Mouse (Mus musculus) kidney, adult 11 months (tissue): Measurements from ENCODE around the gene Cdh4.

Experiments used
- DNase-seq: peaks from one replicate; pipeline ENCODE4 v3.0.0; 2022

The Cdh4 gene

DNA sequence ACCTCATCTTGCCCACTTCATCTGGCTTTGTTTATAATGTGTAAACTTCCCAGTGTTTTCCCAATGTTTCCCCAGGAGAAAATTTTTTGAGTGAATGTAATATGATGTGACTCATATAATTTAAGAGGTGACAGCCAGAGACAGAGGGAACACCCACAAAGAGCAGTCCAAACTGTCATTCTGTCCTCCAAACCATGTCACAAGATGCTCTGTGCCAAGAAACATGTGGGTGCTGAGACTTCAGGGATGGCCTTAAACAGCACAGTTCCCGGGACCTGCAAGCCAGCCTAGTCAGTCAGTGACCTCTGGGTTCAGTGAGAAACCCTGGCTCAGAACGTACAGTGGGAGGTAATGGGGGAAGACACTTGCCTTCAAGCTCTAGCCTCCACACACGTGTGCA lies 247.5 kb downstream of the Cdh4 start:
- no peak for DNase-seq

DNA sequence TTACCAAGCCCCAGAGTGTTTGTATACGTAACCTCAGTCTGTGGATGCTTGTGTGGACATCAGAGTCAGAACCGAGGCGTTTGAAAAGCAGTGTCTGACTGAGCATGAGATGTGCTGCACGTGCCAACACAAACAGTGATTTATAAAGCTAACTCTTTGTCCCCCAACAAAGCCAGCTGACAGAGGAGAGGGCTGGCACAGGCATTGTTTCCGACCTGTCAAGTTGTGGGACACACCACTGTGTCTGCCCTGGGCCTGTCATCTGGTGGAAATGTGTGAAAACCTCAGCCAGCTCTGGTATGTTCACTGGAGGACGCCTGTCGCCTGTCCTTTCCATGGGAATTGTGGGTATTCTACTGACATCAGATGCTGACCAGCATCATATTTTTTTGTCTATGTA lies 248.3 kb downstream of the Cdh4 start:
- no peak for DNase-seq

DNA sequence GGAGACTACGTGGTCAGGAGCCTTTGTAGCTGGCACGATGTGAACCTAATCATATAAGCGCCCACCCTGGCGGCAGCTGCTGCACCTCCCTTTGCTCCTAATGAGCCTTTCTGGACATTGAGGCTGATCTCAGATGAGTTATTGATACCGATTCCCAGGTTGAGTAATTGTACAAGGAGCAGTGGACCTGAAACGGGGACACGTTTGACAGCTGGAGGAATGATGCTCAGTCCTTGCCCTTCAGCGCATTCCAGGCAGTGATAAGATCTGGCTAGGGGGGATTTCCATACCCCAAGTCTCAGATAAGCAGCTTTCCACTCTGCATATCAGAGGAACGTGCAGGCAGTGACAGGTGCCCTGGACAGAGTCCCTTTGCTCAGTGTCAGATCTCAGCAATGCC lies 252.7 kb downstream of the Cdh4 start:
- DNase-seq: no peak

DNA sequence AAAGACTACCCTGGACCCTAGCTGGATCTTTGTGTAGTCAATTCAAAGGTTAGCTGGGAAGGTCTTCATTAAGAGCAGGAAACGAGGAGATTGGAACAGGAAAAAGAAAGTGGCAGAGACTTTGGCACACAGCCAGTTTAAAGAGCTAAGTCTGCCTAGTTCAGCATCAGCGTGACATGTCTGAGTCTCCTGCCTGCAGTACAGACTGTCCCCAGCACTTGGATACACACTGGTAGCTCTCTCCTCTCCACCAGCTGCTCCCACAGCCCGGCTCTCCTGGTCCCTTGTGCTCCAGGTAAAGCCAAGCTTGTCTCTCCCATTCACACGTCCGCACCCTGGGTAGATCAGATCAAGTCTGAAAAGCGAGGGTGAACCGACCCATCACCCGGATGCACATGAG lies 255.4 kb downstream of the Cdh4 start:
- DNase-seq: no peak

DNA sequence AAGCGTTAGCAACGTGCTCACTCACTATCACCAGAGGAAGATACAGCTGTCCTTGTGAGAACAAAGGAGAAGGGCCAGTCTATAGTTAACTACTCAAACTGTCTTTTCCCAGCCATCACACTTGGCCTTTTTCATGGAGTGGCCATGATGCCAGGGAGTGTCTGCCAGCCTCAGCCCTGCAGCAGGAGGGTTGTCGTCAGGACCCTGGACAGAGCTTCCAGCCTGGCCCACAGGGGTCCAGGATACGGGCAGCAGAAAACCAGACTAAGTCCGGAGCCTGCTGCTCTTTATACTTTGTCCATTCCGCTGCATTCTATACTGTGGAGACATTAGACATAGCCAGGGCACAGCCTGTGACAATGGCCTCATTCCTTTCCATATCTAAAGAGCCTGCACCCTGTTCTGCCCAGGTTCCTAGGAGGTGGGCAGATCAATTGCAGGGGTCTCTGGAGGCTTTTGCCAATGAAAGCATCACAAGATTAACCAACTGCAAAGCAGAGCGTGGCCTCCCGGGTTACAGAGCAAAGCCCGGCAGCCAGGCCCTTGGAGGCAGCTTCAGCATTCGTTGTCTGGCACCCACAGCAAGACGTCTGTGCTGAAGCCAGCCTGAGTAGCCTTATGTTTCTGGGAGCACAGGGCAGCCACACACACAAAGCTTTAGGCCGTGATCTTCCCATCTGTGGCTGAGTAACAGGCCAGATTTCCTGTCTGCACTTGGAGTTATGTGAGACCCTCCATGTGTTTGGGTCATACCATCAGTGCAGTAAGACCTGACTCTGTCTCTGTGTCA lies 256.2 kb downstream of the Cdh4 start:
- DNase-seq: no peak

DNA sequence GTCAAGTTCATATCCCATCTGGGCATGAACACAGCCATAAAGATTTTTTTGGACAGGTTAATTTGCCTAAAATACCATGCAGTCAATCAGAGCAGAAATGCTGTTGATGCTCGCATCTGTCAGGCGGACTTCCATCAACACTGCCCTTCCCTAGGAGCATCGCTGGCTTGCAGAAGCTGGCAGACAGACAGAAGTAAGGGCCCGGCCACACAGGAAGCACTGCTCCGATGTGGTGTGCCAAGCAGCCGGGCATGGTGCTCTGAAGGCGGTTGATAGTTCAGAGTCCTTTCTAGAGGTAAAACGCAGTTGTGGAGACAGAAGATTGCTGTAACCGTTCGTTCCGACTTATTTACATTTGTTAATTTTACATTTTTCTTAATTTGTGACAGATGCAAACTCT lies 262.8 kb downstream of the Cdh4 start:
- no peak for DNase-seq

DNA sequence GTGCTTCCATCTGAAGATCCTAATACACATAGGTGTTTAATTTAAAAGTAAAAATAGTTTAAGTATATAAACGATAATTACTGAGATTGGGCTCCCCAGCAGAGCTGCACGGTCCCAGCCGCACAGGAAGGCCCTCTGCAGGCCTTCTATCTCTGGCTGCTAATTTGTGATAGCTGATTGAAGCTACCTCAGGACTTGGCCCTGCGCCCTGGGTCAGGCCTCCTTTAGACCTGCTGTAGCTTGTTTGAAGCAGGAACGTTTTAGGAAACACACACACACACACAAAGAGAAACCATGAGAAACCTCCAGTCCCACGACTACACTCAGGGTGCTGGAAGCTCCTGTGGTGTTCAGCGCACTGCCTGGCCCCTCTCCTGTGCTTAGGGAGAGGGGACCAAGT lies 263.2 kb downstream of the Cdh4 start:
- DNase-seq: no peak

DNA sequence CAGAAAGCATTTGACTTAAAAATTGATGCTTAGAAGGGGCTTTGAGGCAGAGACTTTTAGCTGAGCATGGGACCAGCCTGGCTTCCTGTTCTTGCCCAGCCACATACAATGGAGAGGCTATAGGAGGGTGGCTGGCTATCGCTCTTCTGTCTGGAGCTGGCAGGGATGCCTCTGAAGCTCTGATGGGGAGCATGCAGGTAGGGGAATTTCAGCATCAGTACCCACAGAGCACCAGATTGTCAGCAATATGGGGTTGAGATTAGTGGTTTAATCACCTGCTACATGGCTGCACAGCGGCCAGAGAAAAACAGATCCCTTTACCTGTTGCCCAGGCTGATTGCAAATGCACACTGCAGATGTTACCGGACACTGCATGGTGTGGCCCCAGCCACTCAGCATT lies 264.4 kb downstream of the Cdh4 start:
- no peak for DNase-seq

DNA sequence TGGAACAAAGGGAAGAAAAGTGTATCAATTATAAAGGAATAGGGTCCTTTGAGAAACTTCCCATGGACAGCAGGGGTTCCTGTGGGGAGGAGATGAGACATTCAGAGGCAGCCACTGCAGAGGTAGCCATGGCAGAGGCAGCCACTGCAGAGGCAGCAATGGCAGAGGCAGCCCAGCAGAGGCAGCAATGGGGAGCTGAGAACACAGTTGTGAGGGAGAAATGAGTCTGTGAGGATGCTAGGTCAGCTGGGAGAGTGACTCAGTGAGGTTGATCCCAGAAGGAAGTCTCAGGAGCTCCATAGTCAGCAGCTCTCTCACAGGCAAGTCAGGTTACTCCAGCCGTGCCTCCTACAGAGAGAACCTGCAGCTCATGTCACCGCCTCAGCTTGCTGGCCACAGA lies 266.9 kb downstream of the Cdh4 start:
- no peak for DNase-seq

DNA sequence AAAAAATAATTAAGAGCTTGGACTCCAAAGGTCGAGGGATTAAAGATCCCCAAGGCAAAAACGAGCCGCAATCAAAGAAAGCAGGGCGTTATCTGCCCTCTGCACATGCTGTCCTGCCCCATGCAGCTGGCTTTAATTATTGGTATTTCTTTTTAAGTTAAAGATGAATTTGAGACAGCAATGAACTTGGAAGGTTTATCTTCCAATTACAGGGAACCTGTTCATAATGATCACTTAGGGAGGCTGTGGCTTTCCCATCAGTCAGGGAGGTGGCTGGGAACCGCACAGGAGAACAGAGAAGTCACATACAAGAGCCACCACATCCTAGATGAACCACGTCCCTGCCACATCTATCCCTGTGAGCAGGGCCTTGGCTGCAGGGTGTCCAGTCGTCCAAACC lies 270.5 kb downstream of the Cdh4 start:
- DNase-seq: no peak

DNA sequence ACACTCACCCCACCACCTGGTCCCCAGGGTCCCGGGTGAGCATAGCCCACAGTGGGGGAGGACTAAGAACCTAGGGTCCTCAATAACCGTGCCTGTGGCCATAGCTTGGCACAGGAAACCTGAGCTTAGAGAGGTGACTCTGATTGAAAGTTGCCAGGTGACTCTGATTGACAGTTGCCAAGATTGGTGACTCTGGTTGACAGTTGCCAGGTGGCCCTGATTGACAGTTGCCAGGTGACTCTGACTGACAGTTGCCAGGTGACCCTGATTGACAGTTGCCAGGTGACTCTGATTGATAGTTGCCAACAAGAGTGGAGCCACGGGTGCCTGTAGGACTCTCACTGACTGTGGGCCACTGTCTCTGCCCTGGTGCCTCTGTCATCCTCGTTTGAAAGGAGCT lies 271.1 kb downstream of the Cdh4 start:
- DNase-seq: no peak

DNA sequence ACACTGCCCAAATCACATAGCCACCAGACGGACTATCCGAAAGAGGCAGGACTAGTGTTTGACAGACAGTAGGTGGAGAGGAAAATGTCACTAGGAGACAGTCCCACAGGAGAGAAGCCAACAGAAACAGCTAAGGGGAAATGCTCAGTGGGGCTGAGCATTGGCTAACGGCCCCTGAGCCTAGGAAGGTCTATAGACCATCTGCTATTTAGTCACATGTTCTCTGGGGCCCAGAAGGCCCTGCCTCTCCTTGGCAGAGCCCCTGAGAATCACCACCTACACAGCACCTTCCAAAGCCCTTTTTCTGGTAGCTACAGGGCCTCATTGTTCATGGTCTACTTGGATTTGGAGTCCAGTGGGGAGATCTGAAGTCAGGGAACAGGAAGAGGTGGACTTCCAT lies 271.9 kb downstream of the Cdh4 start:
- DNase-seq: no peak

DNA sequence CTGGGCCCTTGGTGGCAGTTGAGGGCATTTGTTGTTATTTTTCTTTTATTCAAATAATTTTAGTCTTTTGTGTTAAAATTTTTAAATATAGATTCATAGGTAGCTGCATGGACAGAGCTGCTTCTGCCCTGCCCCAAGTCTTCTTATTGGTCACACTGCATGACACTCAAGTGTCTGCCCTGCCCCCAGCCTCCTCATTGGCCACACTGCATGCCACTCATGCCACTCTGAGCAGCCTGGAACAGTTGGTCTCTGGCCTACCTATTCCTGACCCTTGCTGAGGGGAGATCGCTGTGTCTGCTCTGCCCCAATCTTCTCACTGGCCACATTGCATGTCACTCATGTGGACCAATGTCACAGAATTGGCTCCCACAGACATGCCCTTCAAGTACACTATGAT lies 273.1 kb downstream of the Cdh4 start:
- DNase-seq: no peak

DNA sequence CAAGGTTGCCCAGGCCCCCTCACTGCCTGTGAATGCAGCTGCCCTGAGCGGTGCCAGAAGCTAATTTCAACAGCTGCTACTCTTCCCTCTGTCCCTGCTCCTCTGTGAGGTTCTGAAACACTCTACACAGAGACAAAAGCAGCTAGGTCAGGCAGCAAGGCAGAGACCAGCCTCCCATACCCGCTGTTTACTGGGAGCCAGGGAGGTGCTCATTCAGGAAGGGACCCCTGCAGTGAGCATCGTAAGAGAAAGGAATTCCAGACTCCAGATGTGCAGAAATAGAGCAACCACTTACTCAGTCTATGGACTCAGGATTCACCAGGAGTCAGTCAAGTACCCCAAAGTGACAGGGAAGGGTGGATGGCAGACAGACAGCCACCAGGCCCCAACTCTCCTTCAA lies 278.1 kb downstream of the Cdh4 start:
- no peak for DNase-seq

DNA sequence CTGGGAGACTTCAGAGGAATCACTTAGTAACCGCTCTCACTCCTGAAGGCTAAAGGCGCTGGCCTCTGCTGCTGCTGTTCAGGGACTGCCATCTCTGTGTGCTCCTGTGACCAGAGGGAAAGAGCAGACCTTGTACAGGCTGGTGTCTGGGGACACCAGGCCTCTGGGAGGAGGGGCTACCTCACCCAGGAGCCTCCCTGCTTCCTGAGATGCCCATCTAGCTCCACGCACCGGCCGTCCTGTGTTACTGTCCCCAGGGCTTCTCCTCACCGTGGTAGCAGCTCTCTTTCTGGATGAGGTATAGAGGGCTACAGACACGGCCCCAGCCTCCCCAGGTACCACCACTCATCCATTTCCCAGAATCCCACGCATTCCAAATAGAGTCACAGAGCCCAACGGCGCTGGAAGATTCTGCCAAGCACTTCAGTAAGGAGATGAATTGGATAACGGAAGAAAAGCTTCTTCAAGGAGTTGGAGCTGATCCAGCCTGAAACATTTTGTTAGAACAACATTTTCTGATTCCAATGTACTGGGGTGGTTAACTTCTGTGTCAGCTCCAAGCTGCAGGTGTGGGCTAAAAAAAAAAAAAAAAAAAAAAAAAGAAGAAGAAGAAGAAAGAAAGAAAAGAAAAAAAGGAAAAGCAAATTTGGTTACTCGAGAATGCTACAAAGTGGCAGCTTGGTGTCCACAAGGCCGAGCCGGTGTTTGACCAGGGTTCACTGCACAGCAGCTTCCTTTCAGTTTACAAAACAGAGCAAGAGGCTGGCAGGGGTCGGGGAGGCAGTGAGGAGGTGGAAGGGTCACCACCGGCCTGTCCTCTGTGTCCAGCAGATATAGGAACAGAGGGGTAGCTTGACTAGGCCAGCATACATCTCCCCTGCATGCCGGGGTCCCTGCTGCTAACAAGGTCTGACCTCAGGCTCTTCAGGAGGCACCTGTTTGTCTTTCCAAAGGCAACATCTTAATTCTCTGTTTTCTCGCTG lies 279.6 kb downstream of the Cdh4 start:
- no peak for DNase-seq

DNA sequence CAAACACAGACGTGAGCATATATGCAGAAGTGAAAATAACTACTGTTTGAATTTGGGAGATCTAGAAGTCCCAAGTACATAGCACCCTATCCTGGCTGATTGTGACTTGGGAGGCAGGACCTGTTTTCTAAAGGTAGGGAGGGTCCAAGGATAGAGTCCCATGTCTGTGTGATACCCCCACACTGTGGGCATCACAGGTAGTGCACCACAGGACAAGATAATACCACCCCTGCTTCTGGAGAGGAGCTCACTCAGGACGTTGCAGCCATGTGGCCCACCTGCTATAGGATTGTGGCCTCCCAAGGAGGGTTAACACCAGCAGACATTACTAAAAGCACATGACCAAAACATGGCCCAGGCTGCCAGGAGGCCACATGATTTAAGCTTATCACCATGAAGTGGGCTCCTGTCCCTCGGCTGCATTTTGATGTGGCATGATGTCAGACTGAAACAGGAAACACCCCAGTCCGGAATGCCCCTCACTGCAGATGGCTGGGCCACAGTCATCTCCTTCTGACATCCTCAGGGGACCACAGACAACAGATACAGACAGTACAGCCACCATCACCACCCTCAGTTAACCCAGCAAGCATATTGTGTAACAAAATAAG lies 280.6 kb downstream of the Cdh4 start:
- DNase-seq: no peak

DNA sequence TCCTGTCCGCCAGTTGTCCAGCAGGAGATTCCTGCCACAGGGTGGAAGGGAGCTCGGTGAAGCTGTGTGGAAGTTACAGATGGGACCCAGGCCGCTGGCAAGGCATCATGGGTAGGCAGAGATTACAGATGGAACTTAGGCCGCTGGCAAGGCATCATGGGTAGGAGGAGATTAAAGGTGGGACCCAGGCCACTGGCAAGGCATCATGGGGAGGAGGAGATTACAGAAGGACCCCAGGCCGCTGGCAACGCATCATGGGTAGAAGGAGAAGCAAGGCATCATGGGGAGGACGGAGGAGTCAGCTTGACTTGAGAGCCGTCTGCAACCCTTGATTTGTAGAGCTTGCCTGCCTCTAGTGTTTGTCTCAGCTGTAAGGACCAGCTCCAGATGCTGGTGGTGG lies 281.2 kb downstream of the Cdh4 start:
- no peak for DNase-seq

DNA sequence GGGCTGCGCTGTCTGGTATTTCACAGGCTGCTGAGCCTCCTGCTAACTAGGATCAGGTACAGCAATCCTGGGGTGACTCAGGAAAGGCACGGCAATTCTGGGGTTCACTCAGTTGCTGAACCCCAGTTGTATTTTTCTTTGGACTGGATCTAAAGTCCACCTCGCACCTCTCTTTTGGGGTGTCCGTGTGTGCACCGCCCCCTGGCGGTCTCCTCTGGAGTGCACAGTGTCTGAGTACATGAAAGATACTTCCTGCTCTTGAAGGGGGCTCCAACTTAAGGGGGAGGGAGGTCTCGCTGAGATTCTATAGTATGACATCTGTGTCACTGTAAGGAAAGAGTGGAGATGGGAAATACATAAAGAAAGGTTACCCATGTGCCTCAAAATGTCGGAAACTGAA lies 286.8 kb downstream of the Cdh4 start:
- DNase-seq: no peak

DNA sequence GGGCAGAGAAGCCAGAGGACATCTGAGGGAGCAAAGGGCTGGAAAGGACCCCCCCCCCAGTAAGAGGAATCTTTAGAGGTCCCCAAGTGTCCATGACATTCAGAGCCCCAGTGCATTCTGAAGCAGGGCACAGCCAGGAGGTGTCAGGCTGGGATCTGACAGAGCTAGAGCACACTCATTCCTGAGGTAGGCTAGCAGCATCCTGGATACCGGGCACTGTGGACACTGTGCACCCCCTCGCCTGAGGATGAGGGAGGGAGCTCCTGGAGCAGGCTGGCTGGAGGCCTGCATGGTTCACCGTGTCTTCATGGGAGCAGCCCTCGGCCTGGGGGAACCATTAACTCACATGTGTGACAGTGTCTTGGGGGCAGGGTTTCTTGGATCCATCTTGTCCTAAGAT lies 287.6 kb downstream of the Cdh4 start:
- no peak for DNase-seq

DNA sequence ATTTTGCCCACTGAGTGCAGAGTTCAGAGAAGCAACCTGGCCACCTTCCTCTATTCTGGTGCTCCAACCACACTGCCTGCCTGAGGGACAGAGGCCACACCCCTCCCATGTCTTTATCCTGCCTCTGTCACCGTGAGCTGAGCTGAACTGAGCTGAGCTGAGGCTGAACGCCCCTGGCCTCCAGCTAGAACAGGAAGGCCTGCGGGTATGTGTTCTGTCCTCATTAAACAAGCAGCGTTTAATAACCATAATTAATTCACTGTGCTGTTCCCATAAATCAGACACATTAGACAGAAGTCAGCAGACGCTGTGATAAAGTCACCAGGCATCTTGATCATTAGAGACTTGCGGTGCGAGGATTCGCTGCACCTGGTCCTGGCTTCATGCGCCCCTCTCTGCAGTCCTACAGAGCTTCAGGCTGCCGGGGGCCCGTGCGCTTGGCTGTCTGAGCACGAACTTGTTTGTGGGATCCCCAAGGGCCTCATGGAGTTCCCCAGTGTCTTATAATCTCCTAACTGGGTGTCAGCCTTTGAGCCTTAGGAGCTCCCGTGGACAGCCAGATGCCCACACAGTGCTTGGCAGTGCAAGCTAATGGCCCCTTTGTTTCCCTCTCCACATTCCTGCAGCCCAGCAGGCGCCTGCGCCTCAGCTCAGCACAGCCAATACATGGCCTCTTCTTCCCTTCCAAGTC lies 291.1 kb downstream of the Cdh4 start:
- peak; percentile 6 for DNase-seq

DNA sequence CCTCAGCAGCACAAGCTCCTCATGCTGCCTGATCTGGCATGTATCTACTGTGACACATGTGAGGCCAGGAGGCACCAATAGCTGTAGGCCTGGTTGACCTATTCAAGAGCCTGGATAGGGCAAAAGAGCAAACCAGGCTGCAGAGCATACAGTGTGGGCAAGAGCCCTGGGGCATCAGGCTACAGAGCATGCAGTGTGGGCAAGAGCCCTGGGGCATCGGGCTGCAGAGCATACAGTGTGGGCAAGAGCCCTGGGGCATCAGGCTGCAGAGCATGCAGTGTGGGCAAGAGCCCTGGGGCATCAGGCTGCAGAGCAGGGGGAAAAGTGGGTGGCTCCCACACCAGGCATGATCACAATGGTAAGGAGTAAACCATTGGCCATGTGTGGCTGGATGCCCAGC lies 300.2 kb downstream of the Cdh4 start:
- no peak for DNase-seq

DNA sequence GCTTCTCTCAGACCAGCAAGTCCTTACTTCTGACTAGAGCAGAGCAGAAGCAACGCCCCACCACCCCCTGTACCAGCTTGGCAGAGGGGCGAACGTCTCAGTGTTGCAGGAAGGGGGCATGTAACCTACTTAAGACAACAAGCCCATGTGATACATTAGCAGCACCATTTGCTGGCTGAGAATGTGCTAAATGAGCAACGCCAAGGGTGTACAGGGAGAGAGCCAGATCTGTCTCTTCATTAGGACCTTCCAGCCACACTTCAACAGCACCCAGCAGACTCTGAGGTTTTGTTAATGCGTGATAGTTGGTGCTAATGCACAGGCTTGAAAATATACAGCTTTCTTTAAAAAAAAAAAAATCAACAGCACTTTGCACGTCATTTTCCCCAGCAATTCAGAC lies 300.6 kb downstream of the Cdh4 start:
- no peak for DNase-seq

DNA sequence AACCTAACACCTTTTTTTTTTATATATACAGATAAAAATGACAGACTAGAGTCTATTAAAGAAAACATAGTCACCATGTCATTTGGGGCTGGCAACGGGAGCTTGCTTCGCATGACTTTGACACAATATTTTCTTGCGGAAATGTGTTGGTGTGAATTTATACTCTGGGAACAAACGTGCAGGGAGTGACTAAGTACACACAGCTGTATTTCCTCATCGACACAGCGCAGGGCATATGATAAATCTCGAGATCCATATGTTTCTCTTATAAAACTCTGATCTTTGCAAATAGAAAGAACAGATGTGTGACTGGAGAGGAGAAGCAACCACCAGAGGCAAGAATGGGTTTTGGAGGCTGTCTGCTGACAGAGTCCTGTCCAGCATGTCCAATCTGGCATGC lies 304.3 kb downstream of the Cdh4 start:
- no peak for DNase-seq
